Mouse (Mus musculus): ENCODE data around the gene Rnf222.

Rnf222 gene

DNA sequence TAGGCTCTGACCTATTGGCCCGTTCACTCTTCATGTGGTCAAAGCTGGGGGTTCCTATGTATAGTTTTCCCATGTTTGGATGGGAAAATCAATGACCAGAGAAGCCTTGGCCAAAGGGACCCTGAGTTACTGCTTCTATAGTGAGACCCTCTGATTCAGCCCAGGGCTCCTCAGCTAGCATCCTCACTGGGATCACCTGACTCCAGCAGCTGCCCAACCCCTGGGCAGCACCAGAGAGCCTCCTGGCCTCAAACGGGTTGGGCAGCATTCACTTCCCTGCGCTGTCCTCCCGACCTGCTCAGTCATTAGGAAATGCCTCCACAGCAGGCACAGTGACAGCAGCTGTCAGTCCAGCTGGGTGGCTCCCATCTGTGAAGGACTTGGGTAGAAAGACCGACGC, at the start of gene Rnf222:
Rnf222 (plus strand) TSS at position 301 of the 400 bp plus-strand sequence.
- DNase-seq: no peak

DNA sequence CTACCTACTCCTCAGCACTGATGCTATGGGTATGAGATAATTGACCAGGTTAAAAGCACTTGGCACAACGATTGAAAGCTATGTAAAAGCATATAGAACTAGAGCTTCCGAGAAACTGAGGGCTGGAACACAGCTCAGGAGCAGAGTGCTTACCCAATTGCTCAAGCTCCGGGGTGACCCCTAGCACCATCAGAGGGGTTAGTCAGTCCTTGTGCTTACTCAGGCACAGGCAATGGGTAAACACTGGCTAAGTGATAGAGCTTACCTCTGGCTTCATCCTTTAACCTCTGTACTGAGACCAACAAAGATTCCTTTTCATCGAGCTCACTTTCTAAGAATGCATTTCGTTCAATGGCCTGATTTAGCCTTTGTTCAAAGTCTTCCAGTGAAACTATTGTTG, 48.7 kb upstream of the Rnf222 start:
- DNase-seq: no peak

- no peak for DNase-seq
Observed at GRCm38 (mm10) chr11:68850862-68851261, 37.5 kb upstream of the Rnf222 start.

DNA sequence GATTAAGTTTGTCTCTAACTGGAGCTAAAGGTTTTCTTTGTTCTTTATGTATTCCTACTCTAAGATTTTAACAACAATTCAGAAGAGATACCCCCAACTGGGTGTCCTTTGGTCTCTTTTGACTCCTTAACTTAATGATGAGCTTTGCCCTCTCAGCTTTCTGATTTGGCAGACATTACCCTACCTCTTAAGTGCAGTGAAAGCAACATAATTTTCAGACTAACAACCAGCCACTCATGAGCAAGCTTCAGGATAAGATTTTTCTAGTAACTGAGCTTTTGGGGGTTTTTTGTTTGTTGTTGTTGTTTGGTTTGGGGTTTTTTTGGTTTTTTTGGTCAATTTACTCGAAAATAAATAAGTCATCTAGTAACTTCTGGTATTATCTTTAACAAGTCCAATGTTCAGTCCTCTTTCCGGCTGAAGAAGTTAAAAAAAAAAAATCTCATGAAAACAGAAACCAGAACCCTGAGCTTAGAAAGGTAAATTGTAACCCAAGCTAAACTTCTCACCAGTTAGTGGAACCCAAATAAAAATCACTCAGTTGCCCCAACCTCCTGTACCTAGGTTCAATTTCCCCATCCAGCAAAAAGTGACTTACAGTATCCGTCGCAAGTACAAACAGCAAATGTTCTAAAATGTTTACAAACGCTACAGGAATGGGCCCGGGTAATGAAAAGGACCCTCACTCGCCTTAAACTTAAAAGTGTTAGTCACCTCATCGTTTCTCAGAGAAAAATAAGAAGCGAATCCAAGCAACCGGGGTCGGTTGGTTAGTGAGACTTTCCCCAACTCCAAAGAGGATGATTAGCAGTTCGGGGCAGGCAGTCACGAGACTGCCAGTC, 36.5 kb upstream of the Rnf222 start:
- DNase-seq: peak; percentile 30

DNA sequence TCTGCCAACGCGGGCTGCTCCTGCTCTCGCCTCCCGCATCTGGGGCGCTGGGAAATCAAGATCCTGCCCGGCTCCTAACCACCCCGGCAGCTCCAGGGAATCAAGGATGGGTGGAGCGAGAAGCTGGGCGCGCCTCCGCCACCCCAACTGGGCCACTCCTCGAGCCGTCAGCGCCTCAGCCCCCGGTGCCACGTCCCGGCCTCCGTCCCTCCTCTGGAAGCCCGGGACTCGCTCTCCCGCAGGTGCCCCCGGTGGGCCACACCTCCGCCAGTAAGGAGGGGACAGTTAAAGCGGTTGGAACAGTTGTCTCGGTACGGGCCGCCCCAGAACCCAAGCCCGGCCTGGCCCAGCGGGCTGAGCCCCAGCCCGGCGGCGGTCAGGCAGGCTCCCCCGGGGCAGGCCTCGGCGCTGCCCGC, 35.9 kb upstream of the Rnf222 start:
- peak; percentile 82 for DNase-seq

GRCm38 (mm10) chr11:68852932-68853409, 35.4 kb upstream of the Rnf222 start:
- DNase-seq: peak; percentile 100

- peak; percentile 74 for DNase-seq
Observed at GRCm38 (mm10) chr11:68853611-68854401, 34.5 kb upstream of the Rnf222 start.

DNA sequence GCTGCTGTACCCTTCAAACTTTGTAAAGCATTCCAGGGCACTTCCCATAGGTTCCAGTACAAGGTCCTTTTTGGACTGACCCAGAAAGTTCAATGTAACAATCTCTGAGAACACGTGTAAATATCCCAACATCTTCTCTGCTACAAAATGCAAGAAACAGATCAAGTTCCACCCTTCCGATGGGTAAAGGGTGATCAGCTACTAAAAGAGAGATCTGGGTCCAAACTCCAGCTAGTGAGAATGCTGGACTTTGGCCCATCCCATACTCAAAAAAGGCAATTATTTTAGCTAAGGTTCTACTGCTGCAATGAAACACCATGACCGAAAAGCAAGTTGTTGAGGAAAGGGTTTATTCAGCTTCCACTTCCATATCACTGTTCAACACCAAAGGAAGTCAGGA, 33.7 kb upstream of the Rnf222 start:
- DNase-seq: no peak

- DNase-seq: no peak
Observed at GRCm38 (mm10) chr11:68857329-68857728, 31.0 kb upstream of the Rnf222 start.

- no peak for DNase-seq
Observed at GRCm38 (mm10) chr11:68859943-68860593, 28.3 kb upstream of the Rnf222 start.

GRCm38 (mm10) chr11:68862260-68862659, 26.1 kb upstream of the Rnf222 start:
- no peak for DNase-seq

GRCm38 (mm10) chr11:68863631-68864091, 24.7 kb upstream of the Rnf222 start:
- DNase-seq: no peak

DNA sequence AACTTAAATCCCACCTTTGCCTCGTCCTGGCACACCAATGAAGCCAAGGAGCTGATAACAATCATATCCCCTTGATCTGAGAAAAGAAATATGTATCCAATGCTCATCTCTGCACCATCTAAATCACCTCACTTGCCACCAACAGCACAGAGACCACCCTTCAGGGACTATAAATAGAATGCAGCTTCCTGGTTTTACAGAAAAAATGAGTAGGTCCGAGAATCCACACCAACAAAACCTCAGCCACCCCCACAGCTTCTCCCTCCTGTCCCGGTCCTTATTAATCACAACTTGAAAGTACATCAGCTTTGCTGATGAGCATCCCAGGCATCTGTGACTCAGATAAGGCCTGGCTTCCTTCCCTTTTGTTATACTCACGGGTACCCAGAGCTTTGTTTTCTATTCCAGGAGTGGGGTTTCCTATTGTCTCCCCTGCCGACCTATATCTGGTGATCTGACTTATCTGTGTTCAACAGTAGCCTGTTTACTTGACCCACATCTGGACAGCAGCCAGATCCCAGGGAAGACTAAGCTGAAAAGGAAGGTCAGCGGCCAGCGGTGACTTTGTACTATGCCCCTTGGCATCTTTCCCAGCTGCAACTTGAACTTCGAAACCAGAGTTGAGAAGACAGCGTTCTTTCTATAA, 23.7 kb upstream of the Rnf222 start:
- peak; percentile 97 for DNase-seq

DNA sequence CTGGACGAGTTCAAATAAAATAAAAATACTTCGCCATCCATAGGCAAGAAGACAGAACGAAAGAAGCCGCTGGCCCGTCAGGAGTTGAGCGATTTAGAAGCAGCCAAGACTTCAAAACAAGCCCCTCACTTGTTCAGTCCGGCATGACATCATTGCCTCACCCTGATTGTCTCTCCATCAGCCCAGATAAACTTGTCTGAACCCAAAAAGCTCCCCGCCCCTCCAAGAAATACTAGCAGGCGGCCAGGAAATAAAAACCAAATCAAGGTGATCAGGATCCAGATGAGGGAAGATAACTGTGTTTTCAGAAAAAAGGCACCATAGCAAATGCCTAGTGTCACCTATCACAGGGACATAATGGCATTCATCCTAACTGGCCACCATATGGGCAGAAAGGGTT, 17.1 kb upstream of the Rnf222 start:
- no peak for DNase-seq

DNA sequence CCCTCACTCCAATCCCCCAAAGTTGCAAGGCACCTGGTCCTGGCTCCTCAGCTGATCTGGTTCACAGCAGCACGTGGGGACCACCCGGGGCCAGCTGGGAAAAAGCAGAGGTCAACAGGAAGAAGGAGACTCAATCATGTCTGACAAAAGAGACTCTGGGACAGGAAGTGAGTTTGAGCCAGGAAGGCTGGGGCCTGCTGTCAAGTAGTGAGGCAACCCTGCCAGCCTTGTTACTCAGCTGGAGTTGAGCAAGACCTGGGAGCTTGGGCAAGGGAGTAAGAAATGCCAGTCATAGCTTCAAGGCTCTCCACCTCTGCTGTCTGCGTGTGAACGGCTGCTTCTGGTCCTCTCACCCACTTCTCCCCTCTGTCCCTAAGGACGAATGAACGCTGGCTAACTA, 16.6 kb upstream of the Rnf222 start, which contains the start of gene Ndel1:
Ndel1 (minus strand) TSS at position 111 of the 400 bp plus-strand sequence.
- peak; percentile 69 for DNase-seq

GRCm38 (mm10) chr11:68874841-68875240, 13.5 kb upstream of the Rnf222 start:
- peak; percentile 81 for DNase-seq

GRCm38 (mm10) chr11:68878811-68879210, 9.5 kb upstream of the Rnf222 start:
- no peak for DNase-seq

DNA sequence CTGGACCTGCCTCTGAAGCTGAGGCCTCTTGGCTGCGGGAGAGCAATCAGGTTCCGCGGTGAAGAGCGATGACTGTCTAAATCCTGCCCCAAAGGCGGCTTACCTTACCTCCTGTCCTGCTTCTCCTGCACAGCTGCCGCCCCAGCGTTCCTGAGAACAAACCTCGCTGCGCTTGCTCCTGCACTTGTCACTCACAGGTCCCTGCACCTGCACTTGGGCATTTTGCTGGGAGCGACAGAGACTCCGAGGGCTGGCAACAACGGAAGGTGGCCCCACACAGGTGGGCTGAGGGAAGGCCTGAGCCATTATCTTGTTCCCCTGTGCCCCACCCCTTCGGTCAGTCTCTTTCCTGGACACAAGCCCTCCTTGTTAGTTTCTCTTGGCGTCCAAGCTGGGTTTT, 6.2 kb upstream of the Rnf222 start:
- no peak for DNase-seq

DNA sequence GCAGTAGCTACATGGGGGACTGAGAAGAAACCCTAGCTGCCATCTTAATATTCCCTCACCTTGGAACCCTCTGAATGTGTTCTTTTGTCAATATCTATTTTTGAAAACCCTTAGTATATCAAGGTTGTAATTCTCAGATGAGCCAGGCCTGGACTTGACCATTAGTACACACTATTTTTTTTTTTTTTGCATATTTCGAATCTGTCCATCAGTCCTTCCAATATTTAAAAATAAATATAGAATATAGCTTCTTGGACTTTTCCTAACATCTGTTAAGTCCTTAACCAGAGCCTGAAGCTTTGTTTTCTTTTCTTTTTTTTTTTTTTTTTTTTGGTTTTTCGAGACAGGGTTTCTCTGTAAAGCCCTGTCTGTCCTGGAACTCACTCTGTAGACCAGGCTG, 4.5 kb upstream of the Rnf222 start:
- DNase-seq: no peak

DNA sequence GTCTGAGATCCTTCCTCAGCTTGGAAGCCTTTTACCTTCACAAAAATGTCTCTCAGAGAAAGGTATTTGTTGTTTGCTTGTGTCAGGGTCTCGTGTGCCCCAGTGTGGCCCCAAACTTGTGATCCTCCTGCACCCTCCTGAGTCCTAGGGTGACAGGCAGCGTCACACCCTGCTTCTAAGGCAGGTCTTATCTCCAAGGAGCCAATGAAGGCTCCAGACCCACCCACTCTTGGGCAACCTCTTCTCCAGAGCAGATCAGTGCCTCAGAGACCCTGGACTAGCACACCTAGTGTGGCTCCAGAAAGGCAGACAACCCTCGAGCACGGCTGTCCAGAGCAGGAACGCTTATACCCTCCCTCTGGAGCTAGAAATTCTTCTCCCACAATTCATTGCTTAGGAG, 4.0 kb upstream of the Rnf222 start:
- DNase-seq: no peak

GRCm38 (mm10) chr11:68886091-68886490, 2.3 kb upstream of the Rnf222 start:
- no peak for DNase-seq

DNA sequence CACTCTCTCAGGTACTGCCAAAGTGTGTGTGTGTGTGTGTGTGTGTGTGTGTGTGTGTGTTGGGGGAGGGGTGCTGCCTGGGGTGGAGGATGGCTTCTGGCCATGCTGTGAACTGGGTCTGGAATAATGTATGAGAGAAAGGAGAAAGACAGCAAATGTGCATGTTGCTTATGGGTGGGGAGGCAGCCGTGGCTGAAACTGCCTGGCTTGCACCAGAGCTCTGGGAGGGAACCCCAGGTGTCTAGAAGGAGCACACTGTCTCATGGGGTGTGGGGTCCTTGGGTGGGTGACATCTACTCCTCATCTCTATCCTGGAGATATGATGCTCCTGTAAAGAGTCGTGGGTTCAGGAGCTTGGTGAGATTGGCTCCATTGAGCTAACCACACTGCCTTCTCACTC, 300 bp downstream of the Rnf222 start:
- no peak for DNase-seq

DNA sequence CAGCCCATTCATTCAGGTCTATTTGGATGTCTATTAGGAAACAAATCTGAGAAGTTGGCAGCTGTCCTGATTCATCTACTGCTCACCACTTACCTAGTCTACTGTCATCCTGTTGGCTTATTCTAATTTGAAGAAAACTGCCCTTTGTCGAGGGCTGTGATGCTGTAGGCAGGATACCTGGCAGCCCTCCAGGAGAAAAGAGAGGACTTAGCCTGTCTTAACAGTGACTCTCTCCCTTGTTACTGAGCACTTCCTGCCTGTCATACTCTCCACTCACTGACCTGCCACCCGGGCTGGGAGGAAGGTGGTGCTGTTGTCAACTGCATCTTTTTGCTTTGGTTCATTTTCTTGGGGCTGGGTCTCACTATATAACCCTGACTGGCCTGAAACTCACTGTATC, 2.3 kb downstream of the Rnf222 start:
- peak; percentile 47 for DNase-seq

Measured in kidney, postnatal 14 days (tissue).